Mouse (Mus musculus): ENCODE data around the gene Fzd5. TPM values are rescaled to one million over a fixed set of nuclear protein-coding genes. Genes with fewer than 3 reads are reported as not detected.

Gene Fzd5
- polyA plus RNA-seq, 1 experiment from 2014 or later: 2.1 TPM

- no peak for ATAC-seq (ENCODE audit: insufficient read depth)
- Histone ChIP-seq H3K36me3 (replicated peaks) (no peaks in the 10 kb centered on the region), H3K4me2 (no peak overlapping the region), H3K27me3 (no peaks in the 10 kb centered on the region), H3K4me1 (replicated peaks) (peaks cover 11% of the 10 kb centered on the region), H3K9ac (no peak overlapping the region), H3K4me3 (replicated peaks) (no peak overlapping the region), H3K9me3 (replicated peaks) (no peaks in the 10 kb centered on the region), H3K27ac (replicated peaks) (no peak overlapping the region)
- WGBS (ENCODE audit: insufficient replicate concordance): 85% methylated on average over 3 of the region's 3 CpGs
Observed at GRCm38 (mm10) chr1:64683039-64683438, 54.5 kb downstream of the Fzd5 start.

DNA sequence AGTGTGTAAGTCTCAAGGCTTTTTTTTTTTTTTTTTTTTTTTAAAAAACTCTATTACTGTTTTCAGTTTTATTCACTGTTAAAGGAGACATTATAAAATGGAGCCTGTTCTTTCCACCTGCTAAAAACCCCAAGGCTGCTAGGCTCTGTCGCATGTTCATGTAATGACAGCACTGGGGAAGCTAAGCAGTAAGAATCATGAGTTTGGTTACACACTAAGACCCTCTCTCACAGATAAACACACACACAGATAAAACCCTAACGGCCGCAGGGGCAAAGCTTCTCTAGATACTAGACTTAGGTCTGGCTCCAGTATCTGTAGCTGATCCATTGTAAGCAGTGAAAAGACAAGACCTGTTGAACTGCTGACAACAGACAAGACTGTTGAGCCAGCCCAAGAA, 56.1 kb downstream of the Fzd5 start:
- Histone ChIP-seq H3K27ac (replicated peaks) (no peak overlapping the region), H3K27me3 (no peaks in the 10 kb centered on the region), H3K4me3 (replicated peaks) (no peak overlapping the region), H3K36me3 (replicated peaks) (no peaks in the 10 kb centered on the region), H3K4me1 (replicated peaks) (peaks cover 9% of the 10 kb centered on the region), H3K4me2 (no peak overlapping the region), H3K9me3 (replicated peaks) (no peaks in the 10 kb centered on the region), H3K9ac (no peak overlapping the region)
- WGBS (ENCODE audit: insufficient replicate concordance): 28% methylated on average over 3 of the region's 3 CpGs
- ATAC-seq (ENCODE audit: insufficient read depth): peak; percentile 34; the same call in 1 of the 2 replicates

Other genes starting within 250 kb of the Fzd5 start
- 10.6 and 11.5 TPM in 2 replicates for gene Creb1, start 205.1 kb downstream of the Fzd5 start, polyA plus RNA-seq (2015; fragmentation: Nextera tagmentation; extraction: Ambion mirVana)
- gene Mettl21a, start 120.5 kb downstream of the Fzd5 start, polyA plus RNA-seq (2015; fragmentation: Nextera tagmentation; extraction: Ambion mirVana): 6.4 and 6.6 TPM in 2 replicates
- 0.67 and 0.98 TPM in 2 replicates for gene Ccnyl1, start 47.3 kb downstream of the Fzd5 start, polyA plus RNA-seq (2015; fragmentation: Nextera tagmentation; extraction: Ambion mirVana)
- 1.7 and 2.1 TPM in 2 replicates for gene Plekhm3, start 219.1 kb upstream of the Fzd5 start, polyA plus RNA-seq (2015; fragmentation: Nextera tagmentation; extraction: Ambion mirVana)